Mouse (Mus musculus) thymus, adult 2 months (tissue): ENCODE data around the gene Tbc1d30.
A peak's percentile ranks its signal among the peaks of the same experiment; 100 is the strongest.

Source experiments
- CTCF ChIP-seq: fragments of 200-500 bp; IDR thresholded peaks from 2 replicates; pipeline ENCODE4 v1.5.1; 2012; ENCODE audit warnings: mild to moderate bottlenecking, control low read depth, low read length, moderate library complexity, borderline replicate concordance; ENCODE audit not compliant: control insufficient read depth, poor library complexity, insufficient read depth; ENCODE audit errors: extremely low read depth
- POLR2A ChIP-seq: fragments of 200-500 bp; IDR thresholded peaks from 2 replicates; pipeline ENCODE4 v1.6.1; 2012; ENCODE audit warnings: mild to moderate bottlenecking, low read length, control low read depth, moderate library complexity; ENCODE audit not compliant: control insufficient read depth, poor library complexity, insufficient read depth; ENCODE audit errors: extremely low read depth

DNA sequence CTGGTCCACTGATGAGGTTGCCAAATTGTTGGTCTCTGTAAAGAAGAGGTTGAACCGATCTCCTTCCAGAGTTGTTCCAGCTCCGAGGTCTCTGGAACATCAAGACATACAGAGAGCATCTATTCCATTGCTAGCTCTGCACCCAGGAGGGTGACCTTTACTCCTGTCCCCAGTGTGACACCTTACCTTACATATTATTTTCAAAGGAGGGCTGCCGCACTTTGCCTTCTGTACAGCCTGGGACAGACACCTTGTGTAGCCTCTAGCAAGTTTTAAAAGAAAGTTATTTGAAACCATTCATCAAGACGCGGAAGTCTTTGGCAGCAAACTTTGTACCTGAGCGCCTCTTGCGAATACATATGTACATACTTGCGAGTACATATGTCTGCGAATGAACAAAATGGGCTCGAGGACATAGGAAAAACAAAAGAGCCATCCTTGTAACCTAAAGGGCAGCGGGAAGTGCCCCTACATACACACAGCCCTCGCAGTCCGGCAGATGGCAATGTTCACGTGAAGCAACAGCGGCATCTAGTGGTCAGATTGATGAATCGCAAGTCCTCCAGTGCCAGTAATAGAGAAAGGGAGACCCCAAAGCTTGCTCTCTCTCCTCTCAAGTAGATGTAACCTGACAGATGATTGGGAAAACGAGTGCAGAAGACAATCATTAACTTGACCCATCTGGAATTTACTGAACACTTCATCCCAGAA is 94.8 kb downstream of the Tbc1d30 start:
- TF ChIP-seq POLR2A: no peak
- peak; percentile 83; the same call in 1 of the 2 replicates for TF ChIP-seq CTCF
